Mouse (Mus musculus) cerebellum, postnatal 36 days (tissue): ENCODE results near the gene Tm4sf1.
A peak's percentile ranks its signal among the peaks of the same experiment; 100 is the strongest.

Experiments
- DNase-seq, 2 experiments: peaks; one replicate each; pipeline ENCODE4 v3.0.0; 2021 to 2022; ENCODE audit warnings: mixed read lengths in 2 of 2

Gene Tm4sf1

DNA sequence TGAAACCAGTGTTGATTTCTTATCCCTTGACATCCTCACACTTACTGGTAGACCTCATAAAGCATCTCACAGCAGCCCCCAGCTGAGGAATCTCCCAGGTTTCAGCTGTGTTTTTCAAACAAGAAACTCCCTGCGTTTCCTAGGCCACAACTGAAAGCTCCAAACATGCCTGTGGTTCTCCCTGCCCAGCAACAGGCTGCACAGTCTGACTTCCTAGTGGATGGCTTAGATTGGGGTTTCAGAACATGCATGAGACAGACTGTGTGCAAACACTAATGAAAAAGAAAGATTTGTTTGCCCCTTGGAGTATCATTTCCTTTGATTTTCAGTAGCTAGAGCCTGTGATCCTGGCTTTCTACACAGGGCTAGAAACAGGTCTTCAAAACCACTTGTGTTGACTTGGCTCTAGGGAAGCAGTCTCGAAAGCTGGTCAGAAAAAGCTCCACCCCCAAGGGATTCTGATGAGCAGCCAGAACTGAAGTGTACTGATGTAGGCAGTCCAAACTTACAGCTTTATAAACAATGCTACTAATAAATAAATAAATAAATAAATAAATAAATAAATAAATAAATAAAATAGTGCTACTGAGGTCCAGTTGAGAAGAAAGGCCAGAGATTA is at the start of gene Tm4sf1:
Gene Tm4sf1, minus strand, starts transcription at position 68 of the 619 bp plus-strand sequence.
- no peak for DNase-seq

DNA sequence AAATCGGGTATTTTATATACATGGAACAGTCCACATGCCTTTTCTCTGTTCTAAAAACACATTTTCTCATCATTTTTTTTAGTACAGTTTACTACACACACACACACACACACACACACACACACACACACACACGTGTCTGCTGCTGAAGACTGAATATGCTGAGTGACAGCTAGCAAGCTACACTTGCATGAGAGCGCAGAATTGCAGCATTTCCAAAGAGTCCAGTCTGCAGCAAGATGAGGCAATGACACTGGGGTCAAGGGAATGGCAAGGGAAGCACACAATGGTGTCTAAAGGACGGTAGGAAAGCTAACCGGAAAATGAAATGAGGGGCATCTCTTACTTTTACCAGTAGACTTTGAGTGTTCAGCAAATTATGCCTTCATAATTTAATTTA is 43.0 kb upstream of the Tm4sf1 start:
- no peak for DNase-seq

DNA sequence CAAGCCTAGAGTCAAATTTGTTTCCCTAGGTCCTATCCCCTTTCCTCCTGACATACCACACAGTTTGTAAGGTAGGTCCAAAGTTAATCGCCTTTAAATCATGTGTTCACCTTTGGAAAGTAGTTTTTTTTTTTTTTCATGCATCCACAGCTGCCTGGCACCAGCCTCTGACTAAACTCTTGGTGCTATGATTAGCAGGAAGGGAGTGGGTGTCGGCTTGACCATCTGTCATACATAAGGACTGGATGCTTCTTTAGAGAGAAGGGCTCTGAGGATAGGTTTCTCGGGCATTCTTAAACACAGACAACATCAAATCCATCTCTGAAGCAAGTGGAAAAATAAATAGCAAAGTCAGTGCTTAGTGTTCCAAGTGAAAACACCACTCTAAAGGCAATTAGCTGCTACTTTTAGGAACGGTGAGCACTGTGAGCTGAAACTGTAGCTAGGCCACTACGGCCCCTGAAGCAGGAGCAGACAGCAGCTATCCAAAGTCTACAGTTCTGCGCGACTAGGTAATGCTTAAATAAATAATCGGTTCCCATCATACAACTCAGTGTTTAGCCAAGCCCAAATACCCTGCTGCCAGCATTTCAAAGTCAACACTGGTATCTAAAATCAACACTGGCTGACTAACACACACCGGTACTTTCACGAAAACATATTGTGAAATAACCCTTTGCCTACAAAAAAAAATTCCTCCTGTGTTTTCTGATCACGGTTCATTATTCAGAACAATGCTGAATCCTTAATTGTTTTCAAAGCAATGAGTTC is 42.2 kb upstream of the Tm4sf1 start:
- DNase-seq, result no peak

DNA sequence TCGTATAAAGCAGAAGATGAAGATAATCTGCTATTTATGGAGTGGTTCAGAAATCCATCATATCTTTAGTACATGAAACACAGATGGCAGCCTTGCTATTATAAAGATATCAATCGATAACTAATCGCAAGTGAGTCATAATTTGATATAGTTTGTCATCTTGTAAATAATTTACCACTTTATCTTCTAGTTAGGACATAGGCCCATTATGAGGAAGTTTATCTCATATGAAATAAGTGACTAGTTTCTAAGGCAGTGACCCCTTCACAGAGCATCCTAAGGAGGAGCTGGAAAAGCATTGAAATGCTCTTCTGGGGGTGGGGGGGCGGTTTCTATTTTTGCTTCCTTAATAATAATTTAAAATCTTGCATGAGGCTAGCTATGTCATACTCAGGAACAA is 41.2 kb upstream of the Tm4sf1 start:
- no peak for DNase-seq

DNA sequence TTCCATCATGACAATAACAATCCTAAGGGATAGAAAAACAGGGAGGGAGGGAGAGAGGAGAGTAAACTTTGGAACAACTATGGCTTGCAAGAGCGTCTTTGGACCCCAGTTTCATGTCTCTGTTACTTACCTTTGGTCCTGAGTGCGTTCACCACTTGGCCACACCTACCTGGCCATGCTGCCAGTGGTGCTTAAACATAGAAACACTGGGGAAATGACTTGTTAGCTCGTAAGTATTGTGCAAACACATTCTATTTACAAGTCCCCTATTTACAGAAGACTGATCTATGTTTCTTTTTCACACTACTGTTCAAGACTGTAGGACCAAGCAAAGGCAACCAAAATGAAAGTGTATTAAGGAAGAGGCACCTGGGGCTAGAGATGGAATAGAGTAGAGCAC is 39.5 kb upstream of the Tm4sf1 start:
- DNase-seq, result no peak

DNA sequence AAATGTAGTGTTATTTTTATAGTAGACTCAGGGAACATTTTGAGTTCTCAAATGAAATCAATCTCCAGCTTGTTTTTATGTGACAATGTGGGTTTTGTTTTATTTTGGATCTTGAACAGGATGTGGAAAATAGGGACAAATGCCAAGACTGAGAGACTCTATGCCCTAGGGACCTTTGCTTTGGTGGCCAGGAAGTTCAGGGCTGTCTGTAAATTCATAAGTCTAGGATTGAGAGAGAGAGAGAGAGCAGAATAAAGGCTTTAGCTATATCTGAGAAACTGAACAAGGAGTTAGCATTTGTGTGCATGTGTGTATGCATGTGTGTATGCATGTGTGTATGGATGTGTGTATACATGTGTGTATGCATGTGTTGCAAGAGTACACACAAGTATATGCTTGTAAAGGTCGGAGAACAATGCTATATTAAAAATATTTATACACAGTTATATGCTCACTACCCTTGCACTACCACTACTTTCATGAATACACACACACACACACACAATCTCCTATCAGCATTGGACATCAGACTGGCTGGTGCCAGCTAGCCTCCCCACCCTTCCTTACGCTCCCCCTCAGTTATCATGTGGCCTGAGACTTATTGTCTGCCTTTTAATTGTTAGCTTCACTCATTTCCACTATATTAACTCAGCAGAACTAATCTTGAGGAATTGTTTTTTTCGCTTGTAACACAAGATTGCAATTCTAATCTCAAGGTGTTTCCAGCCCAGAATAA is 33.5 kb upstream of the Tm4sf1 start:
- no peak for DNase-seq

DNA sequence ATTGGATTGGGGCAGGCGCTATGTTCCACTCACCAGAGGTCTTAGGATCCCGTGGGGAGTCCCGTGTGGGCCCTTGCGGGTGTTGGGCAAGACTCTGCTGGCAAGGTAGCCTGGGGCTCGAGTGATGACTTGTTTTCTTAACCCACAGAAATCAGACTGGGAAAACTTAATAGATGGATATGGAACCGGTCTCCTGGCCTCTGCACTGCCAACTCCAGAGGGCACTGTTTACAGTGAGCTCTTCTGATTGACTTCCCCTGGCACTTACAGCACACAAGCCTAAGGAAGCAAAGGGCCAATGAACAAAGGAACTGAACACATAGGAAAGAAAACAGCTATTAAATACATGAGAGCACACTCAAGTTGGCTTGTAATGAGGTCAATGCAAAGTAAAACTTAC is 26.2 kb upstream of the Tm4sf1 start:
- DNase-seq, result no peak

DNA sequence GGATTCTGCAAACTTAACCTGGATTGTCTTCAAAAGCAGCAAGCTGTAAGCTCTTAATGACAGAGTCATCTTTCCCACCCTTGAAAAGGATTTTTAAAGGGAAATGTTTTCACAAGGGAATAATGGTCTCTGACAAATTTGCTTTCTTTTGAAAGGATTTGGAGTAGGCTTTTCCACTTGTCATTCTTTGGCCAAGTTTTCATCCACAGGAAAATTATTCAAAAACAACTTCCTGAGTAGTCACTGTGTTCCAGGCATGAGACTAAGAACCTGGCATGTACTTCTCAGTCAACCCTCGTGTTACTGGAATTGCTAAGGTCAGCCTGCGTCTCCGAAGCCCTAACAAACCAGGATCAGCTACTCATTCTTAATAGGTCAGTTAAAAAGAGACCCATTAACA is 5.3 kb upstream of the Tm4sf1 start:
- no peak for DNase-seq

DNA sequence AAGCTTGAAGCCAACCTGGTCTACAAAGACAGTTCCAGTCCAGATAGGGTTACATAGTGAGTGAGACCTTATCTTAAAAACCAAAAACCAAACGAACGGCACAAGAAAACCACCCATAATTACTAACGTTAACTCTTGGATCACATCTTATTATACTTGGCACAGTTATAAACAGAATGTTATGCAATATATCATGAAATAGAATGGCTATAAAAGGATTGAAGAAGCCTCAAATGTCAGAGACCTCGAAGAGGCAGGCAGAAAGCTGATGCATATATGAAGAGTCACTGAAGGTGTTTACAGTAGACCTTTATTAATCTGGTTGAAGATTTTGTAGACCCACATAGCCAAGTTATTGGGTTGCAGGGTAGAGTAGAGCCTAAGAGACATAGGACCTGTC is 3.8 kb upstream of the Tm4sf1 start:
- DNase-seq, result no peak

DNA sequence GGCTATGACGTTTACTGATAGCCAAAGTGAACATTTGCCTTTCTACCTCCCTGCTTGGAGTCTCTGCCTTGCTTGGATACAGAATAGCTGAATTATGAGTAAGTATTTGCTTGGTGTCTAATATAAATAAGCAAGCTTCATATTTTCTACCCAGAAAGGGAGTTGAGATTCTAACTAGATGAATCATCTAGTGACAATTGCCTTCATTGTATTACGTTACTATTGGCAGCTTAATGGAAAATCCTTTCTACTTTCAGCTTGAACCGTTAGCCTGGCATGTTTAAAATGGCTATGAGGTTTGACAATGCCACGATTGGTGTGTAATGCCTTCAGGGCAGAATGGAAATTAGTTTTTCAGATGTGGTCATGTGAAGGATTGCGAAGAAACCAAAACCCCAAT is 2.7 kb upstream of the Tm4sf1 start:
- no peak for DNase-seq

DNA sequence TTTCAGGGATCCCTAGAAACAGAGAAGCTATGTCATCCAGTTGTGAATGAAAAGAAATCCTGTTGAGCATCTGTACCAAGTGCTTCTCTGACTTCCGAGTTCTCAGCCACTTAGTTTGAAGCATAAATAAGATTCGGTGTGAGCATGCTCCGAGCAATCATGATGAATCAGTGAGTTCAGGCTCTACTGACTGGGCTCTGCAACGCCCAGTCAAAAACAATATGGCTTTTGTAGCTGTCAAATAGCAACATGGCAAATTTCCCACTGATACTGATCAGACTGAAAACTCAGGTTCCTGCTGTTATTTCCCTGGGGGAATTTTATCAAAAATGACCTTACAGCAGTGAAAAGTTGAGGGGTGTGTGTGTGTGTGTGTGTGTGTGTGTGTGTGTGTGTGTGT is 2.3 kb upstream of the Tm4sf1 start:
- no peak for DNase-seq

DNA sequence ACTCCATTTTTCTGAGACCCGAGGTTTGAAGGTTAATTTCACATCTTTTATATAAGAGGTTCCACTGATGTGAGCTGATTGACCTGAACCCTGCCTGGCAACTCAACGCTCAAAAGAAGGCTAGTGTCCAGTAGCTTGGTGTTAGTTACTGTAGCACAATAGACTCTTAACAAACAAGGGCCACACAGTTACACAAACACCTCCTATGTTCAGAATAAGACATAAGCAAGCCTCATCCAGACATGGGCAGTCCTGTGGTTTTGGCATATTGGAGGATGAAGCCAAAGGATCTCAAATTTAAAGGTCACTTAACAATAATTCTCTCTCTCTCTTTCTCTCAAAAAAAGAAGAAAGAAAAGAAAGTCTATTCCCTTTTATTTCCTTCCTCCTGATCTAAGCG is 1.7 kb upstream of the Tm4sf1 start:
- DNase-seq, result no peak

DNA sequence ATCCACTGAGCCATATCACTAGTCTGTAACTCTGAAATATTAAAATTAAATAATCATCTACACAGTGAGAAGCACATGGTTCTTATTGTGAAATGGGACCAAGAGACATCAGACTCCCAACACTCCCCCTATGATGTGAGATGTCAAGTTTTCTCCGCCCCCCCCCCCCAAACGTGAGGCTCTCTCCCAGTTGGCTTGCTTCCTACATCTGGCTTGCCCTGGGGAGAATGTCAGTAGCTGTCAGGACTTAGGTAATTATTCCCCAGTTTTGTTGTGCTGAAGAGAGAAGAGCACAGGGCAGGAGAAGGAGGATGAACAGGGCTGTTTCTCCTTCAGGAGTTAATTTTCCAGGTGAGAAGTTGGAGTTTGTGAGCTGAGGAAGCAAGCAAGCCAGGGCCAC is 1.1 kb upstream of the Tm4sf1 start:
- DNase-seq, result no peak

DNA sequence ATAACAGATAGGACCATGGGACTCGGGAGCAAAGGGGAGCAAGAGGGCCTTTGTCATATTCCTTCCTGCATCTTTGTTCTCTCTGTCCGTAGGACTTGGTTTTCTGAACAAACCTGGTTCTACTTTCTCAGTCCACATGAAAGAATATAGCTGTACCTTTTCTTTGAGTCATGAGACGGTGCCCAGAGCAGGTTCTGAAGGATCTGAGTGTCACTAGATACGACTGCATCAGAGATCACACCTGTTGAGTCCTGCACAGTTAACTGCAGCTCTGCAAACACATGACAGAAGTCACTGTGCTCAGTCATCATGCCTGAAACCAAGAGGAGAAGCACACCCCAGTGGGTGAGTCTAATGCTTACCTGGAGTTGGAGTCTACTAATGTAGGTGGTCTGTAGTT is 422 bp downstream of the Tm4sf1 start:
- no peak for DNase-seq

DNA sequence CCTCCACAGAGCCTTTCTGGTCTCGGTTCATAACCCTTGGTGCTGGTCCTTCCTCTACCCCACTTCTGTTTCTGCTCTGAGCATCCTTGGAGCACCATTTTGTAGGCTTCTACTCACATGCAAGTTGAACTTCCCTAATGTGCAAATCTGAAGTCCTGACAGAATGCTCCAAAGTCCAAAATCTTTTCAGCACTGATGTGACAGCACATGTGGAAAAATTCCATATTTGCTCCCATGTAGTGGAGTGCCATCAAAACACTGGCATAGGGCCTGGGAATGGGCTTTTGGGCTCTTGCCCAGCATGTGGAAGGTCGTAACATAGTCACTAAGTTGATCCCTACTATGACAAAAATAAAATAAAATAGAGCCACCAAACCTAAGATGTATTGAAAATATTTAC is 3.8 kb downstream of the Tm4sf1 start:
- DNase-seq, result no peak

DNA sequence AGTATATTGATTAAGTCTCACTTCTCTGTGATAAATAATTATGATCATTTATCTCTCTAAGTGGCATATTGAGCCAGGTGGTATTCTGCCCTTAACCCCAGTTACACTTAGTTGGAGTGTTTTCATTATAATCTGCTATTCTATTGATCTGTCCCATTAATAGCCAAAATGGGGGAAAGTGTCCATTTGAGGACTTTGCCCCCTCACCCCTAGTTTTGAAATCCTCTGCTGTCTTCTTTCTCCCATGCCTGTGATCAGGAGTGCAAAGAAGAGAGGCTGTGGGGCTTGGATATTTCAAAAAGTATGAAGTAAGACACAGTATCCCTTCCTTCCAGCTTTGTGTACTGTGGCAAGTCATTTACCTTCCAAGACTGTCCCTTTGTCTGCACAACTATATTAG is 5.2 kb downstream of the Tm4sf1 start:
- no peak for DNase-seq

DNA sequence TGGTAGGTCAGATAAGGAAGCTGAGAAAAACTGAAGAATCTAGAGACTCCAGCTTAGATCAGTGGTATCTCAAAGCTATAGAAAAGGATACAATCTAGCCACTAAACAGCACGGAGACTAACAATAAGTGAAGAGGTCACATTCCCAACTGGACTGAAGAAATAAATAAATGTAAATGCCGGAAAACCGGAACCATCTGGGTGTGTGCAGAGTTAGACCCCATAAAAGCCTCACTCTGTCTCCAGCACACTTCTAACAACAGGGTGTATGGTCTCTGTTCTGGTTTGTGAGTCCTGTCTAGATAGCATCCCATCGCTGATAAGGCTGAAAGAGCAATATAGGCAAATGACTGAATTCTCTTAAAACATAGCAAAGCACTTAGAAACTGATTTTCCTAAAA is 6.2 kb downstream of the Tm4sf1 start:
- DNase-seq, result no peak

DNA sequence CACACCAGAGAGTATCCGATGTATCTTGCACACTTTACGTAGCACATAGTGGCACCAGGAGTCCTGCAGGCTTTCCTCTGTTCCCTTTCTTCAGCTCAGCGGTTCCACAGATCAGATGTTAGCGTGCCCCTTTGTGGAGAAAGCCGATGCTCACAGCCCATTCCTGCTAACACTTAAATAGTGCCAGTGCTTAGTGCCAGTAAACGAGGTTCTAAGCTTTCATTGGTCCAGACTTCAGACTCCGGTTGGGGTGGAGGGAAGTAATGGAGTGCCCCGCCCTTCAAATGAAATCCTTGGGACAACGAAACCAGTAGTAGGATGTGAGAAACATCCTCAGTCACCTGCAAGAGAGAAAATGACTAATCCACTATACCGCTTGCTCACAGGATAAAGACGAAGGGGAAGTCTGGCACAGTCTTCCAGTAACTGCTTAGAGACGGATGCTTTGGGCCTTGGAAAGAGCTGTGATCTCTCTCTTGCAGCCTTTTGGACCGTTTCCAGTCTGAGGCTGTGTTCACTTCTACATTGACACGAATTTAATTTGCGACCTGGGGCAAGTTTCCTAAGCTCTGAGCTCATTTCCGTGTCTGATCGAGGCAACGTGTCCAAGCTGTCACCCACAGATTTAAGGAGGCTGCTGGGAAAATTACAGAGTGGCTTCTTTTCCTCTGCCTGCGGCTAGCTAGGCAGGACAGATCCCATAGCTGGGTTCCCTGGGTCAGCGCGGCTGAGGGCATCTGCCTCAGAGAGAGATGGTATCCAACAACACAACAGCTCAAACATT is 6.9 kb downstream of the Tm4sf1 start:
- DNase-seq, result peak; percentile 7

DNA sequence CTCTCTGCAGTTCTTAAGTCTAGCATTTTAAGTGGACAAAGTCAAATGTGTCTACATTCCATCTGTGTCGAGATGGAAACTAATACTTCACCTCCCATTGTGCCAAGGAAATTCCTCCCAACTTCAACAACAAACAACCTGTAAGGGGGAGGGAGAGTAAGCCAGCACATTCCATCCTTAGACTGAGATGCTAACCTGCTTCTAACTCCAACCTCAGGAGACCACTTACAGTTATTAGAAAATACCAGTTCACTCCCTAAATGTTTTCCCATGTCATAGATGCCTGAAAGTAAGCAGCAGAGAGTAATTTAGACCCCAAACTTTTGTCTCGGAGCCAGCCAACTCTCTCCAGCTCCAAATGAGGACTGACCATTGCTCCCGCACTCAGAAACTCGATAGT is 7.9 kb downstream of the Tm4sf1 start:
- no peak for DNase-seq

DNA sequence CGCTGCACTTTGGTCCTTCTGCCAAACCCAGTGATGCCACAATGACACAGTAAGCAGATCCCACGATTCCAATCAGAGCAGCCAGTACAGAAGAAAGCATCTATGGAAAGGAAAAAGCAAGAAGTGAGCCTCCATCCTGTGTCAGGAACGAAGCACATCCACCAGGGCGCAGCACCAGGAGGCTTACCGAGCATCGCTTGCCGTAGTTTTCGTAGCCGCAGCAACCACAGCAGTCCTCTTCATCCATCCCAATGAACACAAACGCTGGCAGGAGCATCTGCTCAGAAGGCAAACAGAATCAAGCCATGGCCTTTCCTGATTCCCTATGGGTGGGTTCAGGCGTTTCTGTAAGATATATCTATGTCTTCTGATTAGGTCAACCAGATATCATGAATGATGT is 9.0 kb downstream of the Tm4sf1 start:
- DNase-seq, result no peak

DNA sequence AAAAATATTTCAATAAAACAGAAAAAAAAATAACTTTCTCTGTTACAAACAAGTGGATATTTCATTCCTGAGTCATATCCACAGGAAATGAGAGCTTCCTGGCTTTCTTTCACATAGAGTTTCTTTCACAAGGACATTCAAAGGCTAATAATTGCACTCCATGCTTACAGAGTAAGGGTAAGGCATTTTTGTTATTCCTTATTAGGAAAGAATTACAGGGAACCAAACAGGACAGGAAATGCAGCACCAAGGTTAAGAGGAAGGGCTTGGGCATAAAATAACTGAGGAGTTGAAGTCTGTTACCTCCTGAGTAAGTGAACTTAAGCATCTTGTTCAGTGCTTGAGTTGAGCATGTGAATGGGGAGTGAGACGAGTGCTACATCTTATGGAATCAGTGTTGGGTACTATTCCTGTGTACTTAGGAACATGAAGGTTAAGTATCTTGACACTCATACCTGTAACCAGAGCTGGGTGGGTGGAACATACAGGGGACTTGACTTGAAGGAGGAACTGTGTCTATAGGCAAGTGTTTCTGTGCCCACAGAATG is 12.8 kb downstream of the Tm4sf1 start:
- DNase-seq, result no peak

DNA sequence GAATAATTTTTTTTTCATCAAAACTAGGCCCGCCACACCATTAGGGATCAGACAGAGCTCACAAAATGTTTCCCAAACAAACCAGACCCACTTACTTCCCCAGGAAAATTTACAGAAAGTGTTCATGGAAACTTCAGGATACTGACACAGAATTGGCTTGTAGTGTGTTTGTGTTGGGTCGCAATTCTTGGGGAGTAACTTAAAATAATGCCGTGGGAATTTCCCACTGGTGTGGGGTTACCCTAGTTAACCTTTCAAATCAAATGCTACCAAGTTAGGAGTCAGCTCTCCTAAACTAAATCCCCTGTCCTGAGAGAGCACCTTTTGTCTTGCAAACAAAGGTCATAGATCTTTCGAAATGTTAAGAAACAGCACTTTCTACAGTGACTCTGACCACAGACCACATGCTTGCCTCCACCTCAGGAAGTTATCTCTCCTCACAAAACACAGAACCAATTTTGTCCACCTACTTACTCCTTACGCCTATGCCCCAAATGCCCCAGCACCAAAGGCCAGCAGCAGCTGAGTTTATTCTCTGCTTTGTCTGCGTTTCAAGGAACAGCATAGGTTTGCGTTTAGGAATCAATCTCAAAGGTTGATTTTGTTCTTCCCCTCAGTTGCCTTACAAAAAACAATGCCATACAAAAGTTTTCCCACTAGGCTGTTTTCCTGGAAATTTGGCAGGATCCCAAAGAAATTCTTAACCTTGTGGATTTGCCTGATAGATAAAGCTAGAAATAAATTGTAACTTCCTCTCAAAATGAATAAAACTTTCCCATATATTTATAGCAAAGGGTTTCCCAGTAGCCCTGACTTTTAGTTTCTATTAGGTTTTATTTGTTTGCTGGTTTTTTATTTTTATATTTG is 13.7 kb downstream of the Tm4sf1 start:
- no peak for DNase-seq
